Mouse (Mus musculus): ENCODE results near the gene Setd3.

The Setd3 gene

DNA sequence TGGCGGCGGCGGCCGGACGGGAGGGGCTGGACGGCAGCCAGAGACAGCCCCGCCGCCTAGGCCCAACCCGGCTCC lies at the start of gene Setd3:
Gene Setd3 (minus strand): TSS at position 69 of the 75 bp plus-strand sequence.
- DNase-seq, result no peak

- no peak for DNase-seq
Observed at GRCm38 (mm10) chr12:108227527-108227926, 48.4 kb upstream of the Setd3 start.

DNA sequence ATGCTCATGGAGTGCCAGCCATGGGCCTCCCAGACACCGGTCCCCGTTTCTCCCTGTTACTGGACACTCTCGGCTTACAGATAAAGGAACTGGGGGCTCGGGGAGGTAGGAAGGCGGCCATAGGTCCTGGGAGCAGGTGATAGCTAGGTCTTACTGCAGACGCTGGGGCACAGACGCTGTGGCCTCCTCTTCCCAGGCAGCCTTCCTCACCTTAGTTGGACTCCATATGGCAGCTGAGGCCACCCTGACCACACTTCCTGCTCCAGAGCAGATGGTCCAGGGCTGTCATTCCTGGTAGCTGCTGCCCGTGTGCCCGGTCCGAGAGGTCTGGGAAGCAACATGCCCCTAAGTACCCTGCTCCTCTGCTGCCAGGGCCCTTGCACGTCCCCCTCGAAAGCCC lies 47.8 kb upstream of the Setd3 start:
- no peak for DNase-seq

DNA sequence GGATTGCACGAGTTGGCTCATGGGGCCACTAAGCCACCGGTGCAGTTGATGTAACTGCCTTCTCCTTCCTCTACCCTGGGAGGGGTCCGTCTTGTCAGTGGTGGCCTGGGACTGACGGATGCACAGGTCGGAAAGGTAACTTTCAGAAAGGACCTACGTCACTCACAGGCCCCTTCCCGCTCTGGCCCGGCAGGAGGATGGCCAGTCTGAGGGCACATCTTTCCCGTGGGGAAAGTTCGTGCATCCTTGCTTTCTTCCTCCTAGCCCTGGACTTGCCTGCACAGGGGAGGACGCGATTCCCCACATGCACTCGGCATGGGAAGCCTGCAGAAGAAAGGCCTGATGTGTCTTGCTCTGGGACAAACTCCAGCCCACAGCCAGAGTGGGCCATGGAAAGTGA lies 47.1 kb upstream of the Setd3 start:
- no peak for DNase-seq

DNA sequence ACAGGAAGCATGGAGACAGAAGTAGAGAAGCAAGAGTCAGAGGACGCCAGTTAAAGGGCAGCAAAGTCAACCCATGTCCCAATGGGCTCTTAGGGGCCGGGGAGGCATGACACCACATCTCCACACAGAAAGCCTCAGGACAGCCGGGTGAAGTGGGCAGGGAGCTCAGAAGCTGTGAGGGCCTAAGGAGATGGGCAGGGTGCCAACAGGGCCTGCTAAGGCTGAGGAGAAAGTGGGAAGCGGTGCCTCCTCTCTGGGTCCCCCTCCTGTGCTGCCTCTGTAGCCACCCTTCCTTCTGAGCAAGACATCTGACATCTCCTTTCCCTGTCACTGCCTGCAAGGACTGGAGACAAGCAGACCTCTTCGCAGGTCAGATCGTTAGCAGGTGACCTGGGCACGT lies 46.7 kb upstream of the Setd3 start:
- DNase-seq, result peak; percentile 59

- no peak for DNase-seq
Observed at GRCm38 (mm10) chr12:108223357-108223756, 44.2 kb upstream of the Setd3 start.

DNA sequence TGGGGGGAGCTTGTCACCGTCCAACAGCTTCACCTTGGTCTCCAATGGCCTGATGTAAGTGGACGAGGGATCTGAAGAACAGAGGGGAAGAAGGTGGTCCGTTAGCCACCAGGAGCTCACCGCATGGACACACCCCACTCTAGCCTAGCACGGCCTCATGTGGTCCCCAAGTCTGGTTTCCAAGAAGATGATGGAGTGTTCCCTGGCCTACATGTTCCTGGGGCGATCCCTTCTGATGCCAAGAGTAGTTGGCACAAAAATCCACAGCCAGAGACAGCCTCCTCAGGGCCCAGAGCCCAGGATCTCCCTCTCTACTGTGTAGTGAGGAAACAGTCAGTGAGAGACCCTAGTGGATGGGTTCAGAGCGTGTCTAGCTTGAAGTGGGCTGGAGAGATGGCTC lies 42.6 kb upstream of the Setd3 start:
- no peak for DNase-seq

DNA sequence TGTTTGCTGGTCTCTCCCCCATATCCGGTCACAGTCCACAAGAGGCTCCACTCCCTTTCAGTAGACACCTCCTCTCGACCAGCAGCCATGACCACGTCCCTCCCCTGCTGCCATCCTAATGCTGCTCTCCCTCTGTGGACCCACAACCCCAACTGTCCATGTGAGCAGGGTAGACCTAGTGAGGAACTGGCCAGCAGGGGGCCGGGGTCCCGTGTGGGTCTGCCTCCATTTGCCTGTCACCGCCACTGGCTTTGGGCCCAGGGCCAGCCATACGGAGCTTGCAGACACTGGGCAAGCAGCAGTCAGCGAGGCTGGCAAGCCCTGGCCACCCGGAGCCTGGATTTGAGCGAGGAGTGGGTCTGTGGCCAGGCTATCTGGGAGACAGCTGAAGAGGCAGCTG lies 42.1 kb upstream of the Setd3 start:
- no peak for DNase-seq

DNA sequence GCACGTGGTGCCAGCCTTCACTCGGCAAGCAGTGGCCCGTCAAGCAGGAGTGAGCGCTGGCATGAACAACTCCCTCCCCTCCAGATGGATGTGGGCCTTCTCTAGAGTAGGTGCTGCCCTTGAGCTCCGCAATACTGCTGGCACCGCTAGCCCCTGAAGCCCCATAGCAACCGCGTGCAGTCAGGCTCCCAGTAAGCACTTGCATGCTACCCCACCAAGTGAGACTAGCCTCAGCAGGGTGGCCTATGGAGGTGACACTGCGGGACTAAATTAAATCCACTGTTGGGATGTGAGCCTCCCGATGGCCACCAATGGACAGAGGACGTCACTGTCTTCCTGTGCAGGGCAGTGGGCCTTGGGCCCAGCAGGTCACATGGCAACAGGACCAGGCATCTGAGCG lies 41.5 kb upstream of the Setd3 start:
- no peak for DNase-seq

DNA sequence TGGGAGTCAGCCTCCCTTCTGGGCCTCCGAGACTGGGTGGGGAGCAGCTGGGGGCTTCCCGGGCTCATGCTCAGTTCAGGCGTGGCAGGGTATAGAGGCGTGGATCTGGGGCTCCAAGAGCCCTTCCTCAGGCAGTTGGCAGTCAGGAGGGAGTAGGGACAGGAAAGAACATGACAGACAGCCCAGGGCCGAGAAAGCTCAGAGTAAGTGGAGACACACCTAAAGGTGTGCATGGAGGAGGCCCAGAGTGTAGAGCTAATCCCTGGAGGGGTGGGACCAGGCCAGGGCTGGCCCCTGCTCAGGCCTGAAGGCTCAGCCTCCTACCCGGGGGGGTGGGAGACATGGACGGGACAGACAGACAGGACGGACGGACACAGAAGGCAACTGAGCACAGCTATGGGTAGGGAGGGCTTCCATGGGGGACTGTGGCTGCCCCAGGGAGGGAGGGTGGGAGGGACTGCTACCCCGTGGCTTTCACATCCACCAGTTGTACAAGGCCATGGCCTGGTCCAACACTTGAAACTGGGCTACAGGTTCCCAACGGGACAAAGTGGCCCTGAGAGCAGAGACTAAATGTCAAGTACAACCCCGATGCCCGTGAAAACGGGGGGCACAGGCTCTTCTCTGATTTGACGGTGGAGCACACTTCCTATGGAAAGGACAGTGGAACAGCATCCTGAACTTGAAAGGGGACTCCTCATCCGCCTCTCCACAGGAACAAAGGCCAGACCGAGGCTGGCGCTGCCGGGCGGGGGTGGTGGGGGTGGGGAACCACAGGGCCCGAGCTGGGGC lies 40.9 kb upstream of the Setd3 start:
- no peak for DNase-seq

- DNase-seq, result no peak
Observed at GRCm38 (mm10) chr12:108219163-108219562, 40.0 kb upstream of the Setd3 start.

- DNase-seq, result peak; percentile 72
Observed at GRCm38 (mm10) chr12:108217572-108217971, 38.5 kb upstream of the Setd3 start.

- DNase-seq, result no peak
Observed at GRCm38 (mm10) chr12:108216611-108217370, 37.7 kb upstream of the Setd3 start.

DNA sequence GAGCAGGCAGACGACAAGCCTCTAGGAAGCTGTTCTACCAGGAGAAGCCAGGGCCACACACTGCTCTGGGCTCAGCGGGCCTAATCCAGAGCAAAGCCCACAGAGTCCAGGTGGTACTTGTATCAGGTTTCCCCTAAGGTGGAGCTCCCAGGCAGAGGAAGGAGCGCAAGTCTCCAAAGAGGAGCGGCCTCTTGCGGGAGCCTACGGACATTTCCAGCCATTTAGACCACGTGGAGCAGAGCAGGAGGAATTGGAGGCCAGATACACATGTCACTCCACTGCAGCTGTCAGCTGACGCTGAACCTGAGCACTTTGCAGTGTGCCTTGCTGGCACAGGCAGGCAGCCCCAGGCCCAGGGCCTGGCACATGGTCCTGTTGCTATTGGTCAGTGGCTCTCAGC lies 36.0 kb upstream of the Setd3 start:
- DNase-seq, result no peak

GRCm38 (mm10) chr12:108213090-108214041 lies 34.3 kb upstream of the Setd3 start:
- DNase-seq, result no peak

DNA sequence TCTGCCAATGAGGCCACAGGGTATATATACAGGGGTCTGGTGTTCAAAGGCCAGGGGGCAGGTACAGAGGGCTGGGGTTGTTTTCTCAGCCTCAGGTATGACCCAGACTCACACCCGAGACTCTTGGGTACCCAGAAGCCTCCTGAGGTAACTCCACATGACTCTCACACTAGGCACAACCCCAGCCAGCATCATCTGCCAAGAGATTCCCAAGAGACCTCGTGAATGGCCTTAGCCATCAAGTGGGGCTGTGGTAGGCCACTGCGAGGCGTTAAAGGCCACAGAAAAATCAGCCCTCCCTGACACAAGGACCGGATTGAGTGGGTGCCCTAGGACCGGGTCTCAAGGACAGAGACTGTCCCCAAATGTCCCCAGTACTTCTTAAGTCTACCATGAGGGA lies 33.4 kb upstream of the Setd3 start:
- DNase-seq, result no peak

GRCm38 (mm10) chr12:108212071-108212470 lies 33.0 kb upstream of the Setd3 start:
- DNase-seq, result no peak

GRCm38 (mm10) chr12:108210623-108211022 lies 31.5 kb upstream of the Setd3 start:
- DNase-seq, result no peak

DNA sequence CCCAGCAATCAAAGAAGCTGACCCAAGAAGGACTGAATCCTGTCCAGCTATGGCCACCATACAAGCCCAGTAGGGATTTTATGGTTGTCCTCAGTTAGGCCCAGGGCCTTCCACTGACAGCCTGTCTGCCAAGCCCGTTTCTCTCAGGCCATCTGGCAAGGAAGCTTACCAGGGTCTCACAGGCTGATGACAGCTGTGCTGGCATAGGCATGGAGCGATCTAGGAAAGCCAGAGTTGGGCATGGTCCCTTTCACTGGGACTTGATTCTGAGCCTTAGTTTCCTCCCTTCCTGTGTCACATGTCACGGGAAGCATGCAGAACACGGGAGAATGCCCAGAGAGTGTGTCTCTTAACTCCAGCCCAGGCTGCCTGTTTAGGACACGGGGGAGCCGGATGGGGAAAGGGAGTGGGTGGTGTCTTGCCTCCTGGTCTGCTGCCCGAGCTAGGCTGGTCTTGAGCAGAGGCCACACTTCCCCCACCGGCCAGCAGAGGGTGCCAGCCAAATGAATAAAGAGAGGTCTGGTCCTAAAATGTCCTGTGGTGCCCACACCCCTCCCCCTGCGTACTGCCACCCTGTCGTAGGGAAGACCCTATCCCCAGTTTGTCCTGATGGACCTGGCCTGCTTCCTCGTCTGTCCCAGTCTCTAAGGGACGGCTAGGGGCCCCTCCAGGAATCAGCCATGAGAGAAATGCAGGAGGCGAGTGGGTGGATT lies 29.8 kb upstream of the Setd3 start:
- DNase-seq, result peak; percentile 81

- DNase-seq, result peak; percentile 9
Observed at GRCm38 (mm10) chr12:108208216-108208615, 29.1 kb upstream of the Setd3 start.

- DNase-seq, result peak; percentile 85
Observed at GRCm38 (mm10) chr12:108206641-108207040, 27.5 kb upstream of the Setd3 start.

DNA sequence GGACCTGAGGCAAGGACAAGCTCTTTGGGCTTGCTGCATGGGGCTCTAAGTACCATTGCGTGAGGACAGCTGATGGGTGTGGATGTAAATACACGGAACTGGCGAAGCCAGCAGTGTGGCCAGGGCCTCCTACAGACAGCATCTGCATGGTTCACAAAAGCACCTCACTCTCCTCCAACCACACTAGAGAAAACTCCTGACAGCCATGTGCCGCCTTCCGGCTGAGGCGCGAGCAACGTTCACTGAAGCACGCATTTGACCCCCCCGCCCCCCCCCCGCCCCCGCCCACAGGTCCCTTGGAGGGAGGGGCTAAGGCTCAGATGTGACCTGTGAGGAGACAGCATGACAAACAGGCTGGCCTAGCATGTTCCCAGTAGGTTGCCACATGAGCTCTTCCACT lies 25.9 kb upstream of the Setd3 start:
- DNase-seq, result no peak

DNA sequence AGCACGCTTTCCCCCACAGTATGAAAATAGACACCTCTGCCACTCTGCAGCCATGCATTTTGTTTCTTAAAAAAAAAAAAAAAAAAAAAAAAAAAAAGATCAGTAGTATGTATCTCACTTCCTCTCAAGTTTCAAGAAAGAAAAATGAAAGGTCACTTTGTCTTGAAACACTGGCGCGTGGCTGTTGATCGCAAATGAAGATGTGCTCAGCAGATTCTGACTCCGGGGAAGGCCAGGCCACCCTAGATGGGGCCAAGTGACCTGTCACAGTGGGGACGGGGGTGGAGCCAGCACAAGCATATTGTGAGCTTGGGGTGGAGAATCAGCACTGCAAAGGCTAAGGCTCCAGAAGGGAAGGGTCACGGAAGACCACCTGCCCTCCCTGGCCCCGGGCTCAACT lies 24.8 kb upstream of the Setd3 start:
- DNase-seq, result no peak

Data from right cerebral cortex, postnatal 14 days (tissue).